Mouse (Mus musculus) spleen, embryonic (tissue): ENCODE measurements around the gene Gsta4.

Source experiments
- CTCF ChIA-PET: fragments of 350-600 bp; sonication (Branson Sonifier 250); formaldehyde crosslinking; loops from one replicate; lab custom pipeline; 2022; lab: Charles Lee

Gene Gsta4

DNA sequence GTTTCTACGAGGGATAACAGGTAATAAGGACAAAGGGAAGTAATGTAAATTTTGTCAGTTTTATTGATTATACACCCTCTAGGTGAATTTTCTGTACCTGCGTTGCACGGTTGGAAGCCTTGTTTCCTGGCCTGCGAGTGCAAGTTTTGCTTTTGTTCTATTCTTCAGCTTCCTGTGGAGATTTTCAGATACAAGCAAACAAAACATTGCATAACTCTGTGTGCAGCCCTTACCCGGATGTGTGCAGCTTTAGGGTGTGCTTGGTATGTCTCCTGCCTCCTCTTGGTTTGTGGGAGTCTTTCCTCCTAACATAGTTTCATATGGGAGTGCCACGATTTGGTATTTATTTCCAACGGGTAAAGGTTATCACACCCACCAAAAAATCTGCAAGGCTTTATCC lies 5.7 kb upstream of the Gsta4 start:
- CTCF ChIA-PET = no interaction called here

DNA sequence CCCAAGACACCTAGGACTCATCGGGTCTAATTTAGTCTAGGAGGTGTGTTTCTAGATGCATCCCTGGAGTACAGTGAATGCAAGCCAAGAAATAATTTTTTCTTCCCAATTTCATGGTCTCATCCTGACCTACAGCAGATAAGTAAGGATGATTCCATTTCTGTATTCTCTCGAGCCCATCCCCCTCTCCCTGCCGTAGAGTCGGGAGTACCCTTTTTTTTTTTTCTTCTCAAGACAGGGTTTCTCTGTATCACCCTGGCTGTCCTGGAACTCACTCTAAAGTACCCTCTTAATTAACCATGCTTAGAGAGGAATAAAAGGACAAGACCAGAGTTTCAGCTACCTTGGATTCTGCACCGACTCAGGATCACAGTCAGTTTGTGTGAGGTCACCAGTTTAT lies 4.4 kb upstream of the Gsta4 start:
- CTCF ChIA-PET = no interaction called here

- CTCF ChIA-PET = no interaction called here
These were observed 3.5 kb upstream of the Gsta4 start for GRCm38 (mm10) chr9:78179071-78179470.

GRCm38 (mm10) chr9:78185686-78186085 lies 3.1 kb downstream of the Gsta4 start:
- CTCF ChIA-PET = no interaction called here

- CTCF ChIA-PET = no interaction called here
These were observed 6.3 kb downstream of the Gsta4 start for GRCm38 (mm10) chr9:78188910-78189309.

GRCm38 (mm10) chr9:78190651-78191634 lies 8.4 kb downstream of the Gsta4 start:
- CTCF ChIA-PET = interaction anchor here (0.6 kb wide), 1 partner anchor 57 kb away, joined by 4 read pairs; no protein-coding TSS in a partner anchor

DNA sequence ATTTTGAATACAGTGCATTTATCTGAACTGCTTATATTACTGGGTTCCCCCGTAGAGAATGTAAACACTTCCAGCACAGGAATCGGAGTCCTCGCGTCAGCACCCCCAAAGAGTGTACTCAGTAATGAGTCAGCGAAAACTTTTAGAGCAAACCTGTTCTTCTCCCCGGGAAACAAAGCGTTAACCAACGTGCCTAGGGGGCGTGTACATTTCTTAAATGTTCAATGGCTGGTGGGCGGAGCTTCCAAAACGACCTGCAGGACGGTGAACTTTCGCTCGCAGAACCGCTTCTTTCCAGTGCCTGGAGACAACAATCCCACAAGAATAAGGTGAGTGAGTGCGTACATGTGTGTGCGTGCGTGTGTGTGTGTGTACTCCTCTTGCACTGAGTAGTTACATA lies 9.2 kb downstream of the Gsta4 start:
- CTCF ChIA-PET = no interaction called here

DNA sequence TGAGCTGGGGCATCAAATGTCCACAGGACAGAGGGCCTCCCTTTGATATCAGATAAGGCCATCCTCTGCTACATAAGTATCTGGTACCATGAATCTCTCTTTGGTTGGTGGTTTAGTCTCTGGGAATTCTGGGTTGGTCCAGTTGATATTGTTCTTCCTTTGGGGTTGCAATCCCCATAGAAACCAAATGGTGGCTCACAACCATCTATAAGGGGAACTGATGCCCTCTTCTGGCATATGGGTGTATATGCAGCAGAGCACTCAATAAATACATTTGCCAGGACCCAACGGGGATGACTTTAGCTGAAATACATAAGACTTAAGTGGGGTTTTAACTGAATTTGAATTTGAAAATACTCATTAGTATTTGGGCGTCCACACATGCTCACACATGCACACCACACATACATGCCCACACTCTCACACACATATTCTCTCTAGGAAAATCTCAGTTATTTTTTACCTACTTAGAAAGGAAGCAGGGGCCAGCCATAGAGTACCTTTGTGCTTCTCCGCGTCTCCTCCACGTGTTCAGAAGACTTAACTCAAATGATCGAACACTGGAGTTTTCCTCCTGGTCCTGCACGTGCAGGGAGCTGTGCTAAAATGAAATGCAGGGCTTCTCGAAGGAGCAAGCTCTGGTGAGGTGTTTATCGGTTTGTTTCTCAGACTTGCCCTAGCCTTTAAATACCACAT lies 11.5 kb downstream of the Gsta4 start:
- CTCF ChIA-PET = no interaction called here

GRCm38 (mm10) chr9:78195034-78195433 lies 12.5 kb downstream of the Gsta4 start:
- CTCF ChIA-PET = no interaction called here

GRCm38 (mm10) chr9:78197801-78198200 lies 15.2 kb downstream of the Gsta4 start:
- CTCF ChIA-PET = no interaction called here

DNA sequence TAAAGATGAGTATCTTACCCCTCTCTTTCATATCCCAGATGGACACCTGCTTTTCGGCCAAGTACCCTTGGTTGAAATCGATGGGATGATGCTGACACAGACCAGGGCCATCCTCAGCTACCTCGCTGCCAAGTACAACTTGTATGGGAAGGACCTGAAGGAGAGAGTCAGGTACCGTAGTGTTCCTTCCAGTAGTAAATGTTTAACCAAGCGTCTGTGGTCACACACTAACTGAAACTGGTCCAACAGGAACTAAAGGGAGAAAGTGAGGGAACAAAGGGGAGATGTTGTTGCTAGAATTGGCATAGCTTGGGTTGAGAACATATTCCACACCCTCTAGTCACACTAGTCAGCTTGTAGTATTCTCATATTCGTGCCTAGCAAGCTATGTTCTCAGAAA lies 21.6 kb downstream of the Gsta4 start:
- CTCF ChIA-PET = interaction anchor here (0.6 kb wide), 1 partner anchor 1874 kb away, joined by 3 read pairs; no protein-coding TSS in a partner anchor

DNA sequence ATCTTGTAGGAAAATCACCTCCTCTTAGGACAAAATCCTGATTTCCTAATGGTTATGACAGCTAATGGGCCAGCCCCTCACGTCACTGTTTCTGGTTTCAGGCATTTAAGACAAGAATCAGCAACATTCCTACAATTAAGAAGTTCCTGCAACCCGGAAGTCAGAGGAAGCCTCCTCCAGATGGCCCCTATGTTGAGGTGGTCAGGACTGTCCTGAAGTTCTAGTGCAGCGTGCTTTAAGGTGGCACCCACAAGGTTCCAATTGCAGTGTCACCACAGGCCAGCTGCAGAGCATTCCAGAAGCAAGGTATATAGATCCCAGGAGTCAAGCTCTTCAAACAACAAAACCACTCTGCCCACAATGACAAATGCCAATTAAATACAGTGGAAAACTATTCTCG lies 26.4 kb downstream of the Gsta4 start:
- CTCF ChIA-PET = no interaction called here

DNA sequence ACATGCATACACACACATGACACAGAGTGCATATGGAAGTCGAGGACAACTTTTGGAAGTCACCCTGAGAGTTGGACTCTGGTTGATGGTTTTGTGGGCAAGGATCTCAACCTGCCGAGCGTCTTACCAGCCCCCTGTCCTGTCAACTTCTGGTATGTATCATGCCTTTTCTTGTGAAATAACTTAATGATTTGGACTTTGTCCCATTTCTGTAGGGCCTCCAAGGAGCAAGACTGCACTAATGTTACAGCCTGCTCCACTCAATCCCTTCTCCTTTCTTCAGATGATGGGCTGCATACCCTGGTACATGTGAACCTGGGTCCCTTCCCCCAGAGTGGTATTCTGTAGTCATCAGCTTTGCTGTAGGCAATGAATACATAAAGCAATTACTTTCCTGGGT lies 27.5 kb downstream of the Gsta4 start:
- CTCF ChIA-PET = no interaction called here

- CTCF ChIA-PET = no interaction called here
These were observed 28.2 kb downstream of the Gsta4 start for GRCm38 (mm10) chr9:78210821-78211220.

DNA sequence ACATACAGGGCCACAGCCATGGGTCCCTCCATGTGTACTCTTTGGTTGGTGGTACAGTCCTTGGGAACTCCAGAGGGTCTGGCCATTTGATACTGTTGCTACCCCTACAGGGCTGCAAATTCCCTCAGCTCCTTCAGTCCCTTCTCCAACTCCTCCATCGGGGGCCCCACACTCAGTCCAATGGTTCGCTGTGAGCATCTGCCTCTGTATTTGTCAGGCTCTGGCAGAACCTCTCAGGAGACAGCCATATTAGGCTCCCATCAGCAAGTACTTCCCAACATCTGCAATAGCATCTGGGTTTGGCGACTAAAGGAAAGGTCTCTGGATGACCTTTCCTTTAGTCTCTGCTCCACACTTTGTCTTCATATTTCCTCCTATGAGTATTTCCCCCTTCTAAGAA lies 28.9 kb downstream of the Gsta4 start:
- CTCF ChIA-PET = no interaction called here

DNA sequence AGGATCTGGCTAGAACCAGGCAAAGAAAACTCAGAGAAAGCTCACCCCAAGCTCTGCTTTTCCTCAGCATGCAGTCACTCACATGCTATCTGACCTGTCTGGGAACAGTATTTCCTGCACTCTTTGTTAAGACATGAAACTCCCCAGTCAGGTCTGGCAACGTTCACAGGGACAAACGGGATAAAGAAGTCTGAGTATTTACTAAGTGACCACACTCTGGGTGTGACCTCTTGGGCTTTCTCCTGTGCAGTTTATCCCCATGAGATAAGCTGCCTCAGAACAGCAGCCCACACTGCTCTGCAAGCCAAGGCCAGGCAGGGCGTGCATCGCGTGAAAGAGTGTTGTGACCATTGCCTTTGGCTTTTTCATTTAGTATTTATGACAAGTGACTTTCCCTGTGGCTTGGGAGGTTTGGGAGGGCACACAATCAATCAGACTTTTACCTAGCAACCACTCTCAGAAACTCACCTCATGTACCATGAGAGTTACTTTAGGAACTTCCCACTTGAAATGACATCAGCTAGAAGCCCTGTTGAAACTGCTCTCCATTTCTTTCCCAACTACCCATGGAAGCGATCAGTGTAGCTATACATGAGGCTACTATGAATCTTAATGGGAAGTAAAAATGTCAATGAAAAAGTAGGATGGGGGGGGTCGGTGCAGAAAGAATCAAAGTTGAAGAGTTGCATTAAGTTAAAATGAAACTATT lies 29.9 kb downstream of the Gsta4 start:
- CTCF ChIA-PET = no interaction called here

DNA sequence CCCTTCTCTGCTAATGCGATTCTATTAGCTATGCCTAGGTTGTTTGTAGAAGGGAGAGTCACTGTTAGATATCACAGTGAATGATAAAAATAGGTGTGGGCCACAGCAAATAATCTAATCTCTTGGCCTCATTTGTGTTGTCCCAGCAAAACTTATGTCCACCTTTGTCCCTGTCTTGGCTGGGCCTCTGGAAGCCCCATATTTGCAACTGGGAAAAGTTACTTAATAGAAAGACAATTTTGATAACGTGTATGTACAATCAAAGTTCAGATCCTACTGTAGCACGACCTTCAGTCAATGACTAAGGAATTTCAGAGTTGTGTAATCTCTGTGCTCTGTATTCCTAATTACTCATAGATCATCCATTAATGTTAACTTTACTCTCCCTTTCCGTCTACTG lies 34.5 kb downstream of the Gsta4 start:
- CTCF ChIA-PET = no interaction called here

DNA sequence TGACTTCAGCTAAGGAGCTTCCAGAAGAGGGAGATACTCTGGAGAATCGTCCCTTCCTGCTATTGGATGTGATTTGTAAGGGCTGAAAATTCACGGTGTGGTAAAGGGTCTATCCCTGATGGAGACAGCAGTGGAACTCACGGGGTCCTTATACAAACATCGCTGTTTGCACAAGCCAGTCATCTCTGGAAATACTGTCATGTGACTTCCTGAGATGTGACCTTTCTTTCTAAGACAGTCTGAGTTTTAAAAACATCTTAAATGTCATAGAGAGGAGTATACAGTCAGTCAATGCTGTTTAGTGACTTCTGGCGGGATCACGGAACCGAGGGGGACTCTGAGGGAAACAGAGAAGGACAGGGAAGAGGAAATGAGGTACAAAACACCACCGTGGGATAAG lies 40.0 kb downstream of the Gsta4 start:
- CTCF ChIA-PET = no interaction called here

DNA sequence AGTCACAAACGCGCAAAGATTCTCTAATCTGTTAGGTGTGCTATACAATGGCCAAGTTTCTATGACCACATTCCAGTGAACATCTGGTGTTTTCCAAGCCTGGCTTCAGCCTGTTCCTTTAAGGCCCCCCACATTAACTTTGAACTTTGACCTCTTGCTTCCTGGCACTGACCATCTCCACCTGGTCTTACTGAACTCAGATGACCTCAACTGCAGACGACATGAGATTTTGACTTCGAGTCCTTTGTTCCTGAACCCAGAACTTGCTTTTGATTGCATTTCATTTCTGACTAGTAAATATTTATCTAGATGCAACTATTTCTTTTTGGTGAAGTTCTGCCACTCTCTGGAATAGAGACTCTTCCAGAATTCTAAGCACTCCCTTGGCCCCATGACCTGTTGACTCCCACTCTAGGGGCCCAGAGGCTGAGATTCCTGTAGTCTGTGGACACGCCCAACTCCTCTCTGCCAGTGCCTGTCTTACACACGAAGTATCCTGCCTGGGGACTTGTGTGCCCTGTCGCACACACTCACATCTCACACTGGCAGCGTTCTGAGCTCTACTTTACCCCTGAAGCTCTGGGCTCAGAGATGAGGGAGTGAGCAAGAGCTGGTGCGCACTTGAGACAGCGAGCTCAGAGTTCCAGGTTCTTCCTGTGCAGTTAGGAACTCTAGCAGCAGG lies 40.8 kb downstream of the Gsta4 start:
- CTCF ChIA-PET = no interaction called here

- CTCF ChIA-PET = no interaction called here
These were observed 41.8 kb downstream of the Gsta4 start for GRCm38 (mm10) chr9:78224418-78224817.

DNA sequence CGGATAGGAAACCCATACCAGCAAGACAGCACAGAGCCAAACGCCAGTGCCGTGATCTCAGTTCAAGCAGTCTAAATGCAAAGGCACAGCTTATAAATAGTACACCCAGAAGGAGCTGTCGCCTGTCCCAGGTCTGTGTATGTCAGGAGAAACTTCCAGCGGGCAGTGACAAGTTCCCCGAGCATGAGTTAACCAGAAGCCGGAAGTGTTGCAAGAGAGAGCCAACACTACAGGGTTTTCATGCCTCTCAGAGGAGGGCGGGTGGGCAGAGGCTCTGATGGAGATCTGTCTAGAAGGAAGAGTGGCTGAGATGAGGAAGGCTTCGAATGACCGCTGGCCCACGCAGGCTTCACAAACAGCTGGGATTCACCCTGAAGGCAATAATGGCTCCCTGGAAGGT lies 42.7 kb downstream of the Gsta4 start:
- CTCF ChIA-PET = no interaction called here

- CTCF ChIA-PET = no interaction called here
These were observed 45.5 kb downstream of the Gsta4 start for GRCm38 (mm10) chr9:78228122-78228521.
